Mouse (Mus musculus) midbrain, embryonic 14.5 days (tissue): ENCODE measurements at regions not wholly inside any gene's neighbourhood (a gene's known extent, or its start where the extent isn't known, plus 50 kb on each side); places are given as distances from the start of the nearest gene placed in this dataset.

Source experiments
- ATAC-seq: fragments of 200-750 bp; cut with Nextera tagmentation; 2 replicates; pipeline ENCODE4 v1.8.0; 2017; ENCODE audit warnings: moderate number of reproducible peaks, moderate library complexity; ENCODE audit not compliant: low FRiP score, low TSS enrichment
- DNase-seq: peaks from one replicate; pipeline ENCODE4 v3.0.0-alpha.2; 2015
- H3K27ac ChIP-seq: fragments of 300-500 bp; sonication (generic); replicated peaks from 2 replicates; pipeline ENCODE4 v1.5.1; 2014; ENCODE audit warnings: mild to moderate bottlenecking, low read depth, low read length, moderate library complexity
- H3K27me3 ChIP-seq: fragments of 300-500 bp; sonication (generic); 2 replicates; pipeline ENCODE4 v1.6.1; 2014; ENCODE audit warnings: low read length, control low read depth, mixed read lengths; ENCODE audit not compliant: control insufficient read depth, insufficient read depth
- H3K36me3 ChIP-seq: fragments of 300-500 bp; sonication (generic); 2 replicates; pipeline ENCODE4 v1.6.1; 2014; ENCODE audit warnings: low read length, control low read depth; ENCODE audit not compliant: control insufficient read depth, insufficient read depth
- H3K4me1 ChIP-seq: fragments of 300-500 bp; sonication (generic); 2 replicates; pipeline ENCODE4 v1.6.1; 2014; ENCODE audit warnings: mild to moderate bottlenecking, antibody characterized with exemption, low read length, control low read depth; ENCODE audit not compliant: control insufficient read depth, insufficient read depth
- H3K4me2 ChIP-seq: fragments of 300-500 bp; sonication (generic); 2 replicates; pipeline ENCODE4 v1.6.1; 2014; ENCODE audit warnings: mild to moderate bottlenecking, low read length, moderate library complexity
- H3K4me3 ChIP-seq: fragments of 300-500 bp; sonication (generic); replicated peaks from 2 replicates; pipeline ENCODE4 v1.5.1; 2014; ENCODE audit warnings: low read depth, low read length
- H3K9ac ChIP-seq: fragments of 300-500 bp; sonication (generic); replicated peaks from 2 replicates; pipeline ENCODE4 v1.6.1; 2014; ENCODE audit warnings: mild to moderate bottlenecking, low read length, moderate library complexity
- H3K9me3 ChIP-seq: fragments of 300-500 bp; sonication (generic); 2 replicates; pipeline ENCODE4 v1.6.1; 2016; ENCODE audit warnings: low read length, control low read depth, mixed read lengths; ENCODE audit not compliant: control insufficient read depth
- WGBS: fragments of 180-500 bp; shearing (Covaris S2); extraction: QIAGEN DNeasy Blood & Tissue Kit; methylation state at CpG from one replicate; pipeline ENCODE4 v1.1.7; 2014; 5-methylcytosine and 5-hydroxymethylcytosine counted together

GRCm38 (mm10) chr2:72674856-72675440 lies 199.0 kb downstream of the Cdca7 start:
- Histone ChIP-seq H3K27me3 (peaks cover 10% of the 10 kb centered on the region; the same call in 1 of the 2 replicates), H3K27ac (no peak overlapping the region)

GRCm38 (mm10) chr2:72677731-72678130 lies 201.8 kb downstream of the Cdca7 start:
- no peak for DNase-seq

More at GRCm38 (mm10) chr2:72674856-72675440, 199.0 kb downstream of the Cdca7 start:
- no peak overlapping the region for H3K4me3 ChIP-seq
- H3K9ac ChIP-seq: no peak overlapping the region
- H3K36me3 ChIP-seq: no peaks in the 10 kb centered on the region
- DNase-seq (no peak), ATAC-seq (no peak)
- 43% methylated on average over 6 of the region's 6 CpGs for WGBS
- H3K4me1 ChIP-seq: peaks cover 16% of the 10 kb centered on the region; the same call in 1 of the 2 replicates
- H3K9me3 ChIP-seq: no peaks in the 10 kb centered on the region
- H3K4me2 ChIP-seq: no peak overlapping the region

GRCm38 (mm10) chr2:72688031-72688430 lies 212.1 kb downstream of the Cdca7 start:
- H3K27ac ChIP-seq: no peak overlapping the region
- H3K36me3 ChIP-seq: no peaks in the 10 kb centered on the region
- H3K9me3 ChIP-seq: peaks cover 3% of the 10 kb centered on the region; the same call in 1 of the 2 replicates
- H3K4me2 ChIP-seq: no peak overlapping the region
- no peak overlapping the region for H3K9ac ChIP-seq
- DNase-seq (no peak), ATAC-seq (no peak)
- no peaks in the 10 kb centered on the region for H3K4me1 ChIP-seq
- no peak overlapping the region for H3K4me3 ChIP-seq
- WGBS: 77% methylated on average over 4 of the region's 4 CpGs
- no peaks in the 10 kb centered on the region for H3K27me3 ChIP-seq

More at GRCm38 (mm10) chr2:72677731-72678130, 201.8 kb downstream of the Cdca7 start:
- Histone ChIP-seq H3K4me1 (peaks cover 16% of the 10 kb centered on the region; the same call in 1 of the 2 replicates), H3K4me3 (no peak overlapping the region), H3K9ac (no peak overlapping the region), H3K27ac (no peak overlapping the region), H3K36me3 (no peaks in the 10 kb centered on the region), H3K4me2 (no peak overlapping the region), H3K9me3 (no peaks in the 10 kb centered on the region), H3K27me3 (0 out of 2 replicates have a peak, but pooled peaks cover 3% of the 10 kb centered on the region)
- 89% methylated on average over 8 of the region's 8 CpGs for whole genome bisulfite sequencing
- no peak for ATAC-seq

- H3K9me3 ChIP-seq: no peaks in the 10 kb centered on the region
- no peaks in the 10 kb centered on the region for H3K36me3 ChIP-seq
- H3K27ac ChIP-seq: no peak overlapping the region
- H3K9ac ChIP-seq: no peak overlapping the region
- DNase-seq (no peak), ATAC-seq (no peak)
- H3K4me2 ChIP-seq: no peak overlapping the region
- no peaks in the 10 kb centered on the region for H3K27me3 ChIP-seq
- H3K4me1 ChIP-seq: no peaks in the 10 kb centered on the region
- H3K4me3 ChIP-seq: no peak overlapping the region
- WGBS: 70% methylated on average over 1 of the region's 1 CpGs
Measured at GRCm38 (mm10) chr2:72701081-72701480, 225.1 kb downstream of the Cdca7 start.

DNA sequence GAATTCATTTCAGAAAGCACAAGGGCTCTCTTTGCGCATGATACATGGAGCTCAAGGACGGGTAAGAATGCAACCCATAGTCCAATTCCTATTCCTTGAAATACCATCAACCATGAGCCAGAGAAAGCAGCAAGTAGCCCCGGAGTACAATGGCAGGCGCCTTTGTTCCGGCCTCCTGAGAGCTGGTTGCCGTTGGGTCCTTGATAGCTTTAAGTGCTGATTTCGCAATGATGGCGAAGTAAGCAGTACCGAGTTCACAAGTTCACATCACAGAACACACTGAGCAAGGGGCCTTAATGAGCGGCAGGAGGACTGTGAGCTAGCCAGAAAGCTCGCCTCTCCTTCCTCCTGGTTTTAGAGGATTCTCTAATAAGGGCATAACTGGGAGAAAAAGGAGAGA lies 227.3 kb downstream of the Cdca7 start:
- no peak overlapping the region for H3K27ac ChIP-seq
- no peaks in the 10 kb centered on the region for H3K4me1 ChIP-seq
- H3K36me3 ChIP-seq: no peaks in the 10 kb centered on the region
- H3K27me3 ChIP-seq: no peaks in the 10 kb centered on the region
- no peak overlapping the region for H3K4me3 ChIP-seq
- 79% methylated on average over 11 of the region's 11 CpGs for WGBS
- H3K4me2 ChIP-seq: no peak overlapping the region
- no peak for ATAC-seq
- no peak overlapping the region for H3K9ac ChIP-seq
- no peaks in the 10 kb centered on the region for H3K9me3 ChIP-seq
- no peak for DNase-seq

DNA sequence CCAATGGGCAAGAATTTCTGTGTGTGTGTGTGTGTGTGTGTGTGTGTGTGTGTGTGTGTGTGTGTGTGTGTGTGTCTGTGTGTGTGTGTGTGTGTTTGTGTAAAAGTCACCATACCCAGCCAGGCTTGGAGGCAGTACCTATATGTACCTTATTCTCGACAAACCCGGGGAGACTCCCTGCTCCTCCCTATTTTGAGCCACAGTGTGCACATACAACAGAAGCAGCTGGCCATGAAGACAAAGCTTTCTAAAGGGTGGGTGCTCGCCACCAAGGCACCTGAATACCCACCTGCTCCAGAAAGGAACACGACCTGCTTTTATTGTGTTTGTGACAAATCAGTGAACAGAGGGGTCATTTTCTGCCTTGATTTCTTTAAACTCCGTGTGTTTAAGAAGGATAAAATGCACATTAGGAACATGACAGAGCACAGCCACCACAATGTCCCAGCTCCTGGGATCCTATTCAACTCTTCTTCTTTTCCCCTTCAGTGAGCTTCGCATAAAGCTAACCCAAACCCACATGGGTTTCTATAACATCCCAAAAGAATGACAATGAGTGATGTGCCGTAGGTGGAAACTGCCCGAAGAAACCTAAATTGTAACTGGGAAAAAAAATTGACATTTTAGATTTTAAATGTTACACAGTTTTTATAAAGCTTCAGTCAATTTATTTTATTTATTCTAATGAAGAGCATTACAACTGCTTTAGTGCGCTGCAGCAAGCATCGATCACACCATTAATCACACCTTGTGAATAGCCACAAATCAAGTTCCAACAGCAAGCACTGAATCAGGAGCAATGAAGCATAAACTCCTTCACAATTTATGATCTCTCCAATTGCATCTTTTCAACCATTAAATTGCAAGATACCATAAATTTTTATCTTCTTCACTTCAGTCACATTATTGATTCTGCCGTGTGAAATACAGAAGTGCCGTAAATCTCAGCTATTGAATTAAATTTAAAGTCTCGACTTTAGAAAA lies 232.0 kb downstream of the Cdca7 start:
- H3K9ac ChIP-seq: no peak overlapping the region
- H3K4me2 ChIP-seq: no peak overlapping the region
- no peaks in the 10 kb centered on the region for H3K9me3 ChIP-seq
- no peaks in the 10 kb centered on the region for H3K36me3 ChIP-seq
- no peak overlapping the region for H3K4me3 ChIP-seq
- DNase-seq (no peak), ATAC-seq (no peak)
- no peaks in the 10 kb centered on the region for H3K27me3 ChIP-seq
- no peak overlapping the region for H3K27ac ChIP-seq
- WGBS: 60% methylated on average over 13 of the region's 13 CpGs
- H3K4me1 ChIP-seq: no peaks in the 10 kb centered on the region

- Histone ChIP-seq H3K27me3 (no peaks in the 10 kb centered on the region), H3K36me3 (no peaks in the 10 kb centered on the region), H3K4me3 (no peak overlapping the region), H3K9ac (no peak overlapping the region), H3K4me1 (0 out of 2 replicates have a peak, but pooled peaks cover 2% of the 10 kb centered on the region), H3K27ac (no peak overlapping the region), H3K9me3 (no peaks in the 10 kb centered on the region), H3K4me2 (no peak overlapping the region)
- 84% methylated on average over 4 of the region's 4 CpGs for WGBS
- ATAC-seq (no peak), DNase-seq (no peak)
Measured at GRCm38 (mm10) chr2:72716931-72717330, 241.0 kb downstream of the Cdca7 start.

GRCm38 (mm10) chr2:72728699-72729098 lies 251.5 kb downstream of the Sp3 start:
- H3K4me1 ChIP-seq: no peaks in the 10 kb centered on the region
- H3K9me3 ChIP-seq: no peaks in the 10 kb centered on the region
- no peak overlapping the region for H3K4me3 ChIP-seq
- no peaks in the 10 kb centered on the region for H3K27me3 ChIP-seq
- WGBS: 57% methylated on average over 3 of the region's 3 CpGs
- no peaks in the 10 kb centered on the region for H3K36me3 ChIP-seq
- H3K27ac ChIP-seq: no peak overlapping the region
- peak; percentile 55 for DNase-seq
- no peak for ATAC-seq
- H3K4me2 ChIP-seq: no peak overlapping the region
- no peak overlapping the region for H3K9ac ChIP-seq
